Mouse (Mus musculus) spleen, adult 2 months (tissue): ENCODE measurements around the gene Nanp.

ENCODE experiments used
- CTCF ChIP-seq: fragments of 200-500 bp; IDR thresholded peaks from 2 replicates; pipeline ENCODE4 v1.5.1; 2011; ENCODE audit warnings: mild to moderate bottlenecking, inconsistent platforms; ENCODE audit not compliant: insufficient read depth, insufficient read length, insufficient replicate concordance; ENCODE audit errors: extremely low read depth
- POLR2A ChIP-seq: fragments of 200-500 bp; IDR thresholded peaks from 2 replicates; pipeline ENCODE4 v1.6.1; 2011; ENCODE audit warnings: low read depth, low read length, inconsistent platforms

GRCm38 (mm10) chr2:150991050-150991449, 48.1 kb downstream of the Nanp start:
- no peak for TF ChIP-seq POLR2A
- TF ChIP-seq CTCF: no peak
